Mouse (Mus musculus) lung, postnatal 14 days (tissue): ENCODE results near the gene Slc25a26.

Experiments used
- DNase-seq: peaks from one replicate; pipeline ENCODE4 v3.0.0; 2021

Gene Slc25a26

GRCm38 (mm10) chr6:94601811-94602210 lies 101.7 kb downstream of the Slc25a26 start:
- DNase-seq: no peak

DNA sequence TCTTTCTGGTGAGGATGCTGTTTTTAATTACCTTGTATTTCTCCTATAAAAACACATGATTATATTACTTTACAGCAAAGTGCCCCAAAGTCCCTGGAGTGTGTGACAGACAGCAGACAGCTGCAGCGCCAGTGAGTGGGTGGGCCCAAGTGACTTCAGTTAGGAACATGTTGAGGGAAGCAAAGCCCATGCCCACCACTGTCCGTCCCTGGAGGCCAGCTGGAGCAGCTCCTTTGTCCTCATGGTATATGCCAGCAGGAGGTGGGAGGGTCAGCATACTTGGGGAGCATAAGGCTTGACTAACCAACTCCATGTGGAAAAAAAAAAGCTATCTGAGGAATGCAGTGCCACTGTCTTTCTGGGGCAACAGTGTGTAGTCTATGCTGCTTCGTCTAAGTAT lies 103.9 kb downstream of the Slc25a26 start:
- DNase-seq: no peak

DNA sequence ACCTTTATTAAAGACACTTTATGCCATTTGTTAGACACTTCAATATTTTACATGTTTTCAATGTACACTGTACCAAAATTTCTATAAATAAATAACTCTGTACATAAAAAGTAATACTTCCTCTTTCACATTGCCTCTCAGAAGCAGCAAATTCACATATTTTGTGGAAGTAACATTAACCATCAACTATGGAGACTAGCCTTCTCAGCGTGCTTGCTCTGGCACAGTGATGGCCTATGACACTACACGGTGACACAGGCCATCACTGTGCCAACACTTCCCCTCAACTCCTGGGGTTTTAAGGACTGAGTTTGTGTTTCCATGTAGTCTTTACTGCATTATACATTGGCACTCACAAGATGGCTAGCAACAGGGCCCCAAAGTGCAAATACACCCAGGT lies 104.4 kb downstream of the Slc25a26 start:
- no peak for DNase-seq

DNA sequence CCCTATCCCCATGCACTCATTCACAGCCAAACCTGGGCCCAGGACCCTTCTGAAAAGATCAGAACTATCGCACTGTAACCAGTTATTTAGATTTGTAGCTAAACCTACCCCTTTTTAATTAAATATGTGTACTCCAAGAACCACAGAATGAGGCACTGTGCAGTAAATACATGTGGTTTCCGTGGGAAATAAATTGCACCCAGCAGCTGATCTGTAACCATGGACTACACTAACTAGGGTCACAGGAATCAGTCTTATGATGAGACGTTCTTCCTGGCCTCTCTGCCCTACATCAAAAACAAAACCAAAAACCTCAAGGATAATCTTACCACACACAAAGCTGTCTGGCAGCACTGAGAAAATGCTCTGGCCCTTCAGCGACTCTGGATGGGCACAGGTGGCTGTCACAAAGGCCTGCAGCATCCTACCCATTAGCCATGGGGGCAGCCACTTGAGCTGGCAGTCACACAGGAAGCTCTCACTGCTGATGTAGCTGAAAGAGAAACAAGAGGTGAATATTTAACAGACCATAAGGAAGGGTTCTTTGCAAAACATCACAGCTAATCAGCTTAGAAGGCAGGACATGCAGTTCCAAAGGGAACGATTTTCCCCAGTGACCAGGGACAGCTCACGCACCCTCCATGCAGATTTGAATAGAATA lies 113.2 kb downstream of the Slc25a26 start:
- no peak for DNase-seq

DNA sequence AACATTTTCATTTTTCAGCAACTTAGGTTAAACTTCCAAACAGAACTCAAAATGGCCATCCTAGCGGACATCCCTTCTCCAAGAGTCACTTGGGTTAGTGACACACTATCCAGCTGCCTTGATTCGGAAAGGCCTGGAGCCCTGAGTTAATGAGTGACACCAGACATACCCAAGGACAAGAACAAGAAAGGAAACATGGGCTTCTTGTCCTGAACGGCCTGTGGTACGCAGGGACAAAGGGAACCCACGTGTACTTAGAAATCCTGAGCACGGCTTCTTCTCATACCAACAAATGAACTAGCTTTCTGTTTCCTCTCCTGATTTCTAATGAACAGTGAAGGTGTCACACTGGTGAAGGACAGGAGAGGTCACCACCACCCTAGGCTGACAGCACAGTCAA lies 114.2 kb downstream of the Slc25a26 start:
- DNase-seq: no peak

- DNase-seq: no peak
These were observed 115.8 kb downstream of the Slc25a26 start for GRCm38 (mm10) chr6:94615936-94616335.

GRCm38 (mm10) chr6:94618671-94619070 lies 118.5 kb downstream of the Slc25a26 start:
- no peak for DNase-seq

DNA sequence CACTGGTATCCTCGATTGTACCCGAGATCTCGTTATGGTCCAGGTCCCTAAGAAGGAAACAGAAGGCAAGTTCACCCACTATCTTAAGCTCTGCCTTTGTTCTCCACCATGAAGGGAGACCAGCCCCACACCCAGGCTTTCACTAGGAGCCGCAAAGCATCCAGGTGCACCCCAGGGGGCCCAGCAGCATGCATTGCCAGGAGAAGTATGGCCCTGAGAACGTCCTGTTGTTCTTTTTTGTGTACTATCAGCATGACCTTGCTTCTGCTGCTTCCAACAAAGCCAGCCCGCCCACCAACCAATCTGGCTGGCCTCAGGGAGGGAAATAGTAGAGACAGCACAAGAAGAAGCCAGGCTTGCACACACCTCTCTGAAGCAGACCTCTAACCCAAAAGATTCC lies 120.2 kb downstream of the Slc25a26 start:
- no peak for DNase-seq

GRCm38 (mm10) chr6:94620801-94621301 lies 120.7 kb downstream of the Slc25a26 start:
- DNase-seq: no peak

- peak; percentile 83 for DNase-seq
These were observed 122.9 kb downstream of the Slc25a26 start for GRCm38 (mm10) chr6:94622983-94623382.

DNA sequence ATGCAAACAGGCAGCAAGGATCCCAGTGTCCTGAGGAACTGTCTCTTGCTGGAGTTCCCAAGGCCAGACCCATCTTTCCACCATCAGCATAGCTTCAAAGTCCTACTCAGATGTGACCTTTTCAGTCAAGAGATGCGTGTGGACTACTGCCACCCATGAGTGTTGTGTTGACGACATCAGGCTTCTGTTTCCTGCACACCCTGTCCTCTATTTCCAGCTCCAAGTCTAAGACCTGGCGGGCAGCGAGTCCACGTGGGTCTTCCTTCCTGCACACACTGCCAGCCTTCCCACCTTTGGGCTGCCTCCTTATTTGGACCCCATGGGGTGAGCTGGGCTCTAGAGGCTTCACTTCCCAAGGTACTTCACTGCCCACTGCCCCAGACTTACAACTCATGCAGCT lies 124.4 kb downstream of the Slc25a26 start:
- DNase-seq: no peak

DNA sequence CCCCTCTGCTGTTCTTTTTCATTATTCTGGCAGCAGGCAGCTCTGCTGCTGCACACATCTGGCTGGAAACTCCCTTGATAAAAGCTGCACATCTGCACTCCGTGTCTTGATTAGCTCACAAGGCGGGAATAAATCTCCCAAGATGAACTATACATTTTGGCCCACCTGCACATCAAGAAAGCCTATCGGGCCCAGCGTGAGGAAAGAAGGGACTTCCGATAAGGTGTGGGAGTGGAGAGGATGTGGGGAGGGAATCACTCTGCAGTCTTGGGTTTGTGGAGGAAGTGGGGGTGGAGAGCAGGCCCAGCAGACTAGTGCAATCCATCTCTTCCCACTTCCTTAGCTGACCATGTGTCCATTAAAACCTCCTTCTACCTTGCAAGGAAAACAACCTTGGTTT lies 125.8 kb downstream of the Slc25a26 start:
- no peak for DNase-seq

GRCm38 (mm10) chr6:94626807-94627206 lies 126.7 kb downstream of the Slc25a26 start:
- no peak for DNase-seq

- no peak for DNase-seq
These were observed 127.8 kb downstream of the Slc25a26 start for GRCm38 (mm10) chr6:94627714-94628595.

DNA sequence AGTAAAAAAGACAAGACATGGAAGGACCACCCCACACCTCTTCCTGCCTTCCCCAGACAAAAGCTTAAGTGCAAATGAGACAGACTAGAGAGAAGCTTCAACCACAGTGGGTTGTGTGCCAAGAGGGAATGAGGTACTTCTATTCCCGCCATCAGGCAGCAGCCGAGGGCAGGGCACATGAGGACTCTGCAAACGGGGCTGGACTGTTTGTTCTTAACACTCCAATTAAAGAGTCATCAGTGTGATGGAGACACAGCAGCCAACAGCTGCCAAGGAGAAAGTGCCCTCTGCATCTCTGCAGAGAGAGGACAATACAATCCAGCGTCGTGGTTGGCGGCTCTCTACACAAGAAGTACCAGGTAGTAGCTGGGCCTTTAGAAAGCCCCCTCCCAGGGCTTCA lies 128.7 kb downstream of the Slc25a26 start:
- DNase-seq: peak; percentile 46

- peak; percentile 43 for DNase-seq
These were observed 131.1 kb downstream of the Slc25a26 start for GRCm38 (mm10) chr6:94631051-94631778.

- DNase-seq: no peak
These were observed 131.6 kb downstream of the Slc25a26 start for GRCm38 (mm10) chr6:94631779-94632082.

DNA sequence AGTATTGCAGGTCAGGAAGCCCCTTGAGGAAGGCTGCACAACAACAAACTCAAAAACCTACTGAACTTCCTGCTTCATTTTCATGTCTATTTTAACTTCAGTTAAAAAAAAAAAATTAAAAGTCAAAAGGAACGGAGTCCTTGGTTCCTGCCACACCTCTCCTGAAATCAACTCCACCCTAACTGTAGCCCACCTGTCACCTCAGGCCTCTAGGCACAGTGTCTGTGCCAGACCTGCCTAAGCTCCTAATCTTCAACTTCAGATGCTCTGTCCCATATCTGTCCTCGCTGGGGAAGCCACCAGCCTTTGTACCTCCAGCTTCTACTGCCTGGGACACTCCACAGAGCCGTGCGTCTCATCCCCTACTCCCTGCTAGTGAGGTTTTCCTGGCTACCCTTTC lies 134.1 kb downstream of the Slc25a26 start:
- DNase-seq: no peak

DNA sequence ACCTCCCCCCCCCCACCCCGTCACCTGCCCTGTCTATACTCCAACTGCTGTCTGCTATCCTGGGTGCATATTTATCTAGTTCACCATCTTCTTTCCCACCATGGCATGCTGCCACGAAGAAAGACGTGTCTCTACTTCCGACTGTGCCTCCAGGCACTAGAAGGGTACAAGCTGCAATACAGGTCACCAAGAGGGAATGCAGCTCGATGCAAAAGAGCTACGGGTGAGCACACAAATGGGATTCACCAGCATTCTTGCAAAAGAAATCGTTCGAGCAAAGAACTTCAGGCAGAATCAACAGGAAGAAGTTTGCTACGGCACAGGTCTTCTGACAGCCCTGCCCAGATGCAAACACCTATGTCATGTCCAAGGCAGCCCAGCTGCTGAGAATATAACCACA lies 134.6 kb downstream of the Slc25a26 start:
- no peak for DNase-seq

DNA sequence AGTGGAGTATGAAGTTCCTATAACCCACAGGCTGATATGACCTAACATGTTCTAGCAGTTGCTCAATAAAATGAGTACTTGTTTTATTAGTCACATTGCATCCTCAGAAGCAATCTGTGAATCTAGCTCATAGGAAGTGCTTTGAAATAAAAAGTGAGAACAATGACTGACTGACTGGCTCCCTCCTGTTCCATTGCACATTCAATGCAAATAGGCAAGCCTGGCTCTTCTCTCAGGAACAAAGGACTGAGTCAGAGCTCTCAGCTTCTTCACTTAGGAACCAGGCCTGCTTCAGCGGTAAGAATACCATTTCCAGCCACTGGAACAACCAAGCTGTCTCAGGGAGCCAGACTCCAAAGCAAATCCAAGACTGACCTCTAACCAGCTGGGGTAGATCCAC lies 135.2 kb downstream of the Slc25a26 start:
- no peak for DNase-seq

- DNase-seq: no peak
These were observed 136.9 kb downstream of the Slc25a26 start for GRCm38 (mm10) chr6:94637024-94637434.

DNA sequence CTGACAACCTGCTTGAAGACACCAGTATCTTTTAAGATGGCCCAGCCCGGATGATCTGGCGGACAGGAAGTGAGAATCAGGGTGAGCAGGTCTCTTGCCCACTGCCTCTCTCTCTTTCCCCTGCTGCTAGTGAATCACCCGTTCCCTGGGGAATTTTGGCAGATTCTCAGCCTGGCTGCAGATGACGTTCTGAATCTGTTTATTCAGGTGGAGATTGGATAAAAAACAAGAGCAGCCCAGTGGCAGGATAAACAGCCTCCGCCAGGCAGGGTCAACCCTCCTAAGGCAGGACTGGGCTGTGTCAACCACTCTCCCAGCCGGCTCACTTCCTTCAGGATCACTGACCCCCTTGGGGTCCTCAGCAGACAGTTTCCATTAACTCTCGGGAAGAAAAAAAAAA lies 140.2 kb downstream of the Slc25a26 start:
- DNase-seq: no peak

- DNase-seq: no peak
These were observed 141.9 kb downstream of the Slc25a26 start for GRCm38 (mm10) chr6:94642048-94642447.

- DNase-seq: no peak
These were observed 143.9 kb downstream of the Slc25a26 start for GRCm38 (mm10) chr6:94643989-94644388.
